Mouse (Mus musculus) hindbrain, embryonic 12.5 days (tissue): ENCODE results near the gene Dok4. TPM values are rescaled to one million over a fixed set of nuclear protein-coding genes. Genes with fewer than 3 reads are reported as not detected.
"Not testable (repeated sequence)": the region's sequence is repeated elsewhere in the genome, so short reads cannot be mapped to it uniquely, and the experiment has no call there.

Experiments
- ATAC-seq: fragments of 200-750 bp; cut with Nextera tagmentation; 2 replicates; pipeline ENCODE4 v1.8.0; 2017; ENCODE audit warnings: moderate TSS enrichment; ENCODE audit not compliant: low FRiP score
- H3K27ac ChIP-seq: fragments of 300-500 bp; sonication (generic); 2 replicates; pipeline ENCODE4 v1.5.1; 2016; ENCODE audit warnings: mild to moderate bottlenecking
- H3K27me3 ChIP-seq: fragments of 300-500 bp; sonication (generic); 2 replicates; pipeline ENCODE4 v1.6.1; 2016; ENCODE audit warnings: mild to moderate bottlenecking
- H3K36me3 ChIP-seq: fragments of 300-500 bp; sonication (generic); 2 replicates; pipeline ENCODE4 v1.6.1; 2016; ENCODE audit warnings: mild to moderate bottlenecking
- H3K4me1 ChIP-seq: fragments of 300-500 bp; sonication (generic); 2 replicates; pipeline ENCODE4 v1.6.1; 2016
- H3K4me2 ChIP-seq: fragments of 300-500 bp; sonication (generic); replicated peaks from 2 replicates; pipeline ENCODE4 v1.6.1; 2016; ENCODE audit warnings: mild to moderate bottlenecking
- H3K4me3 ChIP-seq: fragments of 300-500 bp; sonication (generic); 2 replicates; pipeline ENCODE4 v1.5.1; 2016; ENCODE audit warnings: mild to moderate bottlenecking
- H3K9ac ChIP-seq: fragments of 300-500 bp; sonication (generic); 2 replicates; pipeline ENCODE4 v1.6.1; 2016; ENCODE audit warnings: mild to moderate bottlenecking, moderate library complexity
- H3K9me3 ChIP-seq: fragments of 300-500 bp; sonication (generic); replicated peaks from 2 replicates; pipeline ENCODE4 v1.6.1; 2016; ENCODE audit warnings: mild to moderate bottlenecking
- WGBS: fragments of 180-500 bp; shearing (Covaris S2); methylation state at CpG from one replicate; pipeline ENCODE4 v1.1.7; 2016; 5-methylcytosine and 5-hydroxymethylcytosine counted together
- polyA plus RNA-seq: library from polyadenylated mRNA; unstranded; fragments of >200 nt; fragmentation: Nextera tagmentation; extraction: Ambion mirVana; gene quantifications from 2 replicates; pipeline ENCODE4 v1.2.1, GENCODE M21; 2016

Dok4 gene
- polyA plus RNA-seq, 1 experiment from 2014 or later: 29.9 TPM

DNA sequence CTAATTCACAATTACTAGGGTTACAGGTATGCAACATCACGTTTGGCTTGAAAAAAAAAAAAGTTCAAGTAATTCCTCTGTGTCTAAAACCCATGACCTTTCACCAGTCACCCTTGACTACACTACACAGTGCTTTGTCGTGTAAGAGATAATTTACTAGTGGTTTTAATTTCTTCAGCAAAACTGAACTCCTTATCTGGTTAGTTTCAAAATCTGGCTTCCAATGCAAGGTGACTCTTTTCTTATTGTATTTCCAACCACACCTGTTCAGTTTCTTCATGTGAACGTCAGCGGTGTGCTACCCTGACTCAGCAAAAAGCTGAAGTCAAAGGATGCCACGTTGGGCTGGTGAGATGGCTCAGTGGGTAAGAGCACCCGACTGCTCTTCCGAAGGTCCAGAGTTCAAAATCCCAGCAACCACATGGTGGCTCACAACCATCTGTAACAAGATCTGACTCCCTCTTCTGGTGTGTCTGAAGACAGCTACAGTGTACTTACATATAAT lies 42.2 kb downstream of the Dok4 start:
- H3K4me3 ChIP-seq, H3K27me3 ChIP-seq, ATAC-seq, H3K27ac ChIP-seq, H3K9me3 ChIP-seq, H3K4me2 ChIP-seq, H3K9ac ChIP-seq: not testable (repeated sequence)
- Histone ChIP-seq H3K4me1 (peaks cover 13% of the 10 kb centered on the region), H3K36me3 (peaks cover 27% of the 10 kb centered on the region)
- 84% methylated on average over 7 of the region's 7 CpGs for WGBS

DNA sequence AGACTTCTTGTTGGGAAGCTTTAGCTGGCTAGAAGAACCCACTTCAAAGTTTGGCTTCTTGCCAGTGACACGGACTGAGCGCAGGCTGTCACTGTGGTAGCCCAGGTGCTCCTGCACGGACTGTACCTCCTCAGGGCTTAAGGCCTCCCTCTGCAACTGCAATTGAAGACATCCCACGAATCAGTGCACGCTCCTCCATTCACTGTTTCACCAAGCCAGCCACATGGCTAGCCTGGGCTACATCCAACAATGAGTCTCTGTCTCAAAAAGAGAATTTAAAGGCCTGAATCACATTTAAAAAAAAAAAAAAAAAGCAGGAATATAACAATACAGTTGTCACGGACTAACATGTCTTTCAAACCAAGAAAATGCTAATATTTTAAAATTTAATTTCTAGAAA lies 47.8 kb downstream of the Dok4 start:
- no peaks in the 10 kb centered on the region for H3K4me1 ChIP-seq
- no peak overlapping the region for H3K4me2 ChIP-seq
- WGBS: 92% methylated on average over 6 of the region's 6 CpGs
- no peaks in the 10 kb centered on the region for H3K27me3 ChIP-seq
- H3K9me3 ChIP-seq: 0 out of 2 replicates have a peak, but pooled peaks cover 4% of the 10 kb centered on the region
- H3K4me3 ChIP-seq: no peak overlapping the region
- H3K36me3 ChIP-seq: peaks cover 67% of the 10 kb centered on the region
- no peak overlapping the region for H3K27ac ChIP-seq
- H3K9ac ChIP-seq: no peak overlapping the region
- no peak for ATAC-seq

DNA sequence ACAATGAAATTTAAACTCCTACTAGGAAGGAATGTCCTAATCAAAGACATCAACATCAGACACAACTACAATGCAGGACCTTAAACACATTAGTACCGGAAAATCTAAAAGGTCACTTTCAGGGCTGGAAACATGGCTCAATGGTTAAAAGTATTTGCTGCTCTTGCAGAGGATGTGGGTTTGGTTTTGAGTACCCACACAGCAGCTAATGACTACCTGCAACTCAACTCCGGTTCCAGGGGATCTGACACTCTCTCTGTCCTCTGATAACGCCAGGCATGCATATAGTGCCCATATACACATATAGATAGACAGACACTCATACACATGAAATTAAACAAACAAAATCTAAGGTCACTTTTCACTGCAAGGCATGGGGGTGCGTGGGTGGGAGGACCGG lies 49.9 kb downstream of the Dok4 start:
- no peak for ATAC-seq
- no peak overlapping the region for H3K4me3 ChIP-seq
- H3K27me3 ChIP-seq: no peaks in the 10 kb centered on the region
- 96% methylated on average over 5 of the region's 5 CpGs for WGBS
- H3K9me3 ChIP-seq: 0 out of 2 replicates have a peak, but pooled peaks cover 4% of the 10 kb centered on the region
- no peaks in the 10 kb centered on the region for H3K4me1 ChIP-seq
- no peak overlapping the region for H3K9ac ChIP-seq
- H3K36me3 ChIP-seq: peaks cover 75% of the 10 kb centered on the region
- H3K27ac ChIP-seq: no peak overlapping the region
- no peak overlapping the region for H3K4me2 ChIP-seq

DNA sequence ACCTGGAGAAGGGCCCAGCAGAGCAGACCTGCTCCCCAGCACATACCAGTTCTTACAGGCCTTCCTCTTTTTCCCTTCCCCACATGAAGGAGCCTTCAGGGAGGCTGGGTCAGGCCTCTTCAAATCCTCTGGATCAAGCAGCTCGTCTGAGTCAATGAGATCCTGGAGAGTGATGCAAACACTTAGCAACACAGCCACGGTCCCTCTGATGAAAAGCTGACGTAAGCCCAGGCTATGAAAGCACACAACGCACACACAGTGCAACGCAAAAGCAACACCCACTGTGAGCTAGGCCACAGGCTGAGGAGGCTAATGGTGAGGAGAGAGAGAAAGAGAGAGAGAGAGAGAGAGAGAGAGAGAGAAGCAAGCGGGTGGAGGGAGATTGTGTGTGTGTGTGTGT lies 51.0 kb downstream of the Dok4 start:
- no peak for ATAC-seq
- no peak overlapping the region for H3K27ac ChIP-seq
- H3K4me2 ChIP-seq: no peak overlapping the region
- no peak overlapping the region for H3K4me3 ChIP-seq
- H3K9me3 ChIP-seq: no peaks in the 10 kb centered on the region
- no peaks in the 10 kb centered on the region for H3K27me3 ChIP-seq
- WGBS: 92% methylated on average over 6 of the region's 6 CpGs
- H3K36me3 ChIP-seq: peaks cover 77% of the 10 kb centered on the region
- no peak overlapping the region for H3K9ac ChIP-seq
- H3K4me1 ChIP-seq: no peaks in the 10 kb centered on the region

DNA sequence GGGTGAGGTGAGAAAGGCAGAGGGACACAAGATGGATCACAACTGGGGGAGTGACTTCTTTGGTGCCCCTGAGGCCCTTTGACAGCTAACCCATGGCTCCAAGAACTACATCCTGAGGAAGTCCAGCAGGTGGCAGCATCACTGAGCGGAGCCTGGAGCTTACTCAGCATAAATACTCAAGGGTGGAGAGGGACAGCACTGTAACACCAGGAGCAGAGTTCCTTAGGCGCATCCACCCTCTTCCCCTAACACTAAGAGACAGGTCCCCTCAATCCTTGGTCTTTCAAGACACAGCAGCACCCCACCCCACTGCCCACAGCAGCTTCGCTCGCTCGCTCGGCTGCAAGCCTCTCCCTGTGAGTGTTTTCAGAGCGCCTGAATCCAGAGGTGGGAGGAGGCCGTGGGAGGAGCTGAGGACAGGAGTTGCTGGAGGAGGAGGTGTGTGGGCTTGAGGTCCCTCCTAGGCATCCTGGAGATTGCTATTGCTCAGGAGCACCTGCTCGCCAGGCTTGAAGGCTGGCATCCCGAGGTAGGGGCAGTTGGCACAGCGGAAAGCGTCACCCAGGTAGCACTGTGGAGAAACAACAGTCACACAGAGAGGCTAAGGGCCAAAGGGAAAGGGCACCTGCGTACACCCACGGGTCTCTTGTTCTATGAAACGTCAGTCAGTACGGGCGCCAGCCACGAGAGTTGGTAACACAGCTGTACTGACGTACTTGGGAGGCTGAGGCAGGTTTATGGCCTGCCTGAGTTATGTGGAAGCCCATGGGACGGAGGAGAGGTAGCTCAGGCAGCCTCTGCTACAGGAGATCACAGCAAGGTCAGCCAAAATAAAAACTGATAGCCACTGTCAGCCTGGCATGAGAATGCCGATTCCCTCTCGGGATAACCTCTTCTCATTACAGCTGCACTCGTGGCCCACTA lies 53.2 kb downstream of the Dok4 start:
- 87% methylated on average over 23 of the region's 23 CpGs for WGBS
- ATAC-seq: no peak
- Histone ChIP-seq H3K36me3 (peaks cover 63% of the 10 kb centered on the region), H3K27ac (no peak overlapping the region), H3K9ac (no peak overlapping the region), H3K4me1 (no peaks in the 10 kb centered on the region), H3K4me2 (no peak overlapping the region), H3K9me3 (no peaks in the 10 kb centered on the region), H3K27me3 (no peaks in the 10 kb centered on the region), H3K4me3 (no peak overlapping the region)

DNA sequence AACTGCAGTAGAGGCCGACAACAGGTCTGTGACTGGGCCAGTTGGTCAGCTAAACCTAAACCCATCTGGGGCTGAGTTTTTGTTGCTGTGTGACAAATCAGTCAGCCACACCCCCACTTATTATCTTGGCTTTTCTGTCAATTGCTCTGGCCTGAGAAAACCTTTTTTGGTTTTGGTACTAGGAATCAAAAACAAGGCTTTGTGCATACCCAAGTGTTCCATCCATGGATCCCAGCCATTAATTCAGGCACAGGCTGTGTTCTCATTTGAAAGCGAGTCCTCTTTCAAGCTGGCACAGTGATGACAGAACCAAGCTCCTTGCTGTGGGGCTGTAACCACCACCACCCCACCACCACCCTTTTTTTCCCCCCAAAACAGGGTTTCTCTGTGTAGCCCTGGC lies 54.7 kb downstream of the Dok4 start:
- no peak for ATAC-seq
- H3K27ac ChIP-seq: no peak overlapping the region
- no peak overlapping the region for H3K9ac ChIP-seq
- no peaks in the 10 kb centered on the region for H3K27me3 ChIP-seq
- H3K36me3 ChIP-seq: peaks cover 52% of the 10 kb centered on the region
- H3K4me3 ChIP-seq: no peak overlapping the region
- H3K4me1 ChIP-seq: no peaks in the 10 kb centered on the region
- H3K9me3 ChIP-seq: no peaks in the 10 kb centered on the region
- WGBS: 91% methylated on average over 2 of the region's 2 CpGs
- no peak overlapping the region for H3K4me2 ChIP-seq

DNA sequence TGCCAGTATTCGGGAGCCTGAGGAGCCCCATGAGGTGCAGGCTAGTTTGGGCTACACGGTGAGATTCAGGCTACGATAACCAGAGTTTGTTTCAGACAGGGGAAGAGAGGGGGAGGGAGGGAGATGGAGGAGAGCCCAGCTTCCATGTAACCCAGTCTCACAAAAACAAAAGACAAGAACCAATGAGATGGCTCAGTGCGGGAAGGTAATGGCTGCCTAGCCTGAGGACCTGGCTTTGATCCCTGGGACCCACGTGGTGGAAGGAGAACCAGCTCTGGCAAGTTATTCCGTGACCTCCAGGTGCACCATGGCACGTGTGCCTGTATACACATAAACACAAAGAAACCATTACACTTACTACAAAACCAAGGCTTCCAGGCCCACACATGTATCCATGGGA lies 55.6 kb downstream of the Dok4 start:
- H3K4me3 ChIP-seq: no peak overlapping the region
- WGBS: 91% methylated on average over 7 of the region's 7 CpGs
- no peak for ATAC-seq
- H3K9ac ChIP-seq: no peak overlapping the region
- H3K27ac ChIP-seq: no peak overlapping the region
- H3K27me3 ChIP-seq: no peaks in the 10 kb centered on the region
- H3K36me3 ChIP-seq: peaks cover 52% of the 10 kb centered on the region
- H3K9me3 ChIP-seq: no peaks in the 10 kb centered on the region
- no peak overlapping the region for H3K4me2 ChIP-seq
- H3K4me1 ChIP-seq: no peaks in the 10 kb centered on the region

DNA sequence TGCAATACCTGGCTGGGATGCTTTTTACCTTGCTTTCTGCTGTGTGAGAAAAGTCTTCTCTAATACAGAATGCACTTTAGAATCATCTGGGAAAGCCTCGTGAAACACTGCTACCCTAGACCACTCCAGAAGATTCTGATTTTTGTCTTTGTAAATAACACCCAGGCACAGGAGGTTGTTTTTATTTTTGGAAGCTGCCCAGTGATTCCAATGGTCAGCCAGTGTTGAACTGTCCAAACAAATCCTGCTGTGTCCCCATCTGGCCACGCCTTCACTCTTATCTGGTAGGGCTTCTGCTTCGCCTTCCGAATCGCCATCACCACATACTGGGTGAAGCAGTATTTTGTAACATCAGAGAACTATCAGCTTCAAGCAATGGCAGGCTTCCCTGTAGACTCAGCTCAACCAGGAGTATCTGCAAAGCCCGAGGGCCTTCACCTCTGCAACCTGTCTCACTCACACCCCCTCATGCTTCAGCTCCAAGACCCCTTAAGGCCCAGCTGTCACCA lies 56.4 kb downstream of the Dok4 start:
- no peak overlapping the region for H3K27ac ChIP-seq
- no peak overlapping the region for H3K4me2 ChIP-seq
- no peak overlapping the region for H3K4me3 ChIP-seq
- H3K4me1 ChIP-seq: no peaks in the 10 kb centered on the region
- H3K9me3 ChIP-seq: no peaks in the 10 kb centered on the region
- H3K27me3 ChIP-seq: no peaks in the 10 kb centered on the region
- H3K36me3 ChIP-seq: peaks cover 45% of the 10 kb centered on the region
- H3K9ac ChIP-seq: no peak overlapping the region
- WGBS: 76% methylated on average over 6 of the region's 6 CpGs
- no peak for ATAC-seq

DNA sequence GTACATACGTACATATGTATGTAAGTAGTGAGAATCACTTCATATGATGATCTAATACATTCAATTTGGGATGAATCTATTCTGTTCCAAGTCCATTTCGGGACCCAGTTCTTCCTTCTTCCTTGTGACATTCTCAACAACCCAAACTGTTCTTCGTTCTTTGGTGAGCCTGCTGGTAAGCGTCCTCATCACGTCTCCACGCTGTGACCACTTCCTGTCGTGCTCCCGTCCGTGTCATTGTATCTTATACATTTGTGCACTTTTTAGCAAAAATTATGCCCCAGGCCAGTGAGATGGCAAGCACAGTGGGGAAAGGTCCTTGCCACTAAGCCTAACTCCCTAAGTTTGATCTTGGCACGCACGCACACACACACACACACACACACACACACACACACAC lies 58.2 kb downstream of the Dok4 start:
- Histone ChIP-seq H3K4me2 (no peak overlapping the region), H3K9ac (no peak overlapping the region), H3K27me3 (no peaks in the 10 kb centered on the region), H3K36me3 (peaks cover 27% of the 10 kb centered on the region), H3K9me3 (no peaks in the 10 kb centered on the region), H3K27ac (no peak overlapping the region), H3K4me1 (no peaks in the 10 kb centered on the region), H3K4me3 (no peak overlapping the region)
- WGBS: 90% methylated on average over 11 of the region's 11 CpGs
- no peak for ATAC-seq

DNA sequence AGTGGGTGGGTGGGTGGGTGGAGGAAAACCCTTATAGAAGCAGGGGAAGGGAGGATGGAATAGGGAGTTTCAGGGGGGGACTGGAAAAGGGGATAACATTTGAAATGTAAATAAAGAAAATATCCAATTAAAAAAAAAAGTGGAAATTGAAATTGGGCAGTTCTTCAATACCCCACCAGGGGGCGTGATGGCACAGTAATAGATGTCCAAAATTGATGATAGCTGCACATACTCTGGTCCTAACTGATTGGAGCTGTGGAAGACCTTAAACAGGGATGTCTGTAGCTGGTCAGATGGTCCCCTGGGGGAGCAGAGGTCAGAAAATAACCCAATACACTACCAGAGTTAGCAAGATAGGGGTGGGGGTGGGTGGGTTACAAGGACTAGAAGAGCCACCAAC lies 61.6 kb downstream of the Dok4 start:
- no peak overlapping the region for H3K9ac ChIP-seq
- no peaks in the 10 kb centered on the region for H3K36me3 ChIP-seq
- no peaks in the 10 kb centered on the region for H3K27me3 ChIP-seq
- no peaks in the 10 kb centered on the region for H3K9me3 ChIP-seq
- H3K4me2 ChIP-seq: no peak overlapping the region
- no peak overlapping the region for H3K4me3 ChIP-seq
- ATAC-seq: no peak
- H3K4me1 ChIP-seq: peaks cover 5% of the 10 kb centered on the region
- WGBS: 0% methylated on average over 1 of the region's 1 CpGs
- H3K27ac ChIP-seq: no peak overlapping the region
